Mouse (Mus musculus) 3134 (cell line): ENCODE measurements around the gene Gm10282.

Experiments
- DNase-seq: peaks from one replicate; pipeline ENCODE4 v3.0.0-alpha.2; 2011; ENCODE audit warnings: low spot score; ENCODE audit not compliant: insufficient read length; ENCODE audit errors: extremely low read depth

The Gm10282 gene

GRCm38 (mm10) chr8:72324036-72324706 is 19.1 kb upstream of the Gm10282 start:
- DNase-seq: no peak

GRCm38 (mm10) chr8:72323131-72323725 is 18.2 kb upstream of the Gm10282 start:
- DNase-seq: no peak

- no peak for DNase-seq
Observed at GRCm38 (mm10) chr8:72322471-72322889, 17.4 kb upstream of the Gm10282 start.

GRCm38 (mm10) chr8:72321635-72322441 is 16.8 kb upstream of the Gm10282 start:
- DNase-seq: no peak

- no peak for DNase-seq
Observed at GRCm38 (mm10) chr8:72320803-72321583, 15.9 kb upstream of the Gm10282 start.

- no peak for DNase-seq
Observed at GRCm38 (mm10) chr8:72319921-72320802, 15.1 kb upstream of the Gm10282 start.

GRCm38 (mm10) chr8:72319397-72319796 is 14.3 kb upstream of the Gm10282 start:
- no peak for DNase-seq

- DNase-seq: peak; percentile 85
Observed at GRCm38 (mm10) chr8:72318801-72319322, 13.8 kb upstream of the Gm10282 start, which contains the start of gene Klf2. Gene Klf2, plus strand, starts transcription at chr8:72319033.

GRCm38 (mm10) chr8:72317741-72318301 is 12.8 kb upstream of the Gm10282 start:
- DNase-seq: no peak

GRCm38 (mm10) chr8:72316053-72316695 is 11.1 kb upstream of the Gm10282 start:
- DNase-seq: no peak

GRCm38 (mm10) chr8:72312926-72313518 is 8.0 kb upstream of the Gm10282 start:
- no peak for DNase-seq

- DNase-seq: peak; percentile 81
Observed at GRCm38 (mm10) chr8:72310849-72311506, 5.9 kb upstream of the Gm10282 start.

GRCm38 (mm10) chr8:72308276-72308675 is 3.2 kb upstream of the Gm10282 start:
- DNase-seq: no peak

- no peak for DNase-seq
Observed at GRCm38 (mm10) chr8:72306913-72307312, 1.9 kb upstream of the Gm10282 start.

- DNase-seq: peak; percentile 81
Observed at GRCm38 (mm10) chr8:72303633-72304032, 1.4 kb downstream of the Gm10282 start.

- DNase-seq: peak; percentile 66
Observed at GRCm38 (mm10) chr8:72302986-72303612, 2.0 kb downstream of the Gm10282 start.

GRCm38 (mm10) chr8:72301497-72301896 is 3.6 kb downstream of the Gm10282 start:
- no peak for DNase-seq
